Mouse (Mus musculus) left cerebral cortex, adult 11 months (tissue): Measurements from ENCODE around the gene Csrnp3.

Experiments used
- DNase-seq: peaks from one replicate; pipeline ENCODE4 v3.0.0; 2022; ENCODE audit warnings: low spot score

Gene Csrnp3

GRCm38 (mm10) chr2:65948808-65949207, 103.2 kb downstream of the Csrnp3 start:
- DNase-seq: no peak

- DNase-seq: no peak
Measured at GRCm38 (mm10) chr2:65953726-65954340, 108.3 kb downstream of the Csrnp3 start.

GRCm38 (mm10) chr2:65955804-65956203, 110.2 kb downstream of the Csrnp3 start:
- no peak for DNase-seq

- DNase-seq: no peak
Measured at GRCm38 (mm10) chr2:65956727-65957126, 111.2 kb downstream of the Csrnp3 start.

GRCm38 (mm10) chr2:65963420-65963819, 117.9 kb downstream of the Csrnp3 start:
- no peak for DNase-seq

DNA sequence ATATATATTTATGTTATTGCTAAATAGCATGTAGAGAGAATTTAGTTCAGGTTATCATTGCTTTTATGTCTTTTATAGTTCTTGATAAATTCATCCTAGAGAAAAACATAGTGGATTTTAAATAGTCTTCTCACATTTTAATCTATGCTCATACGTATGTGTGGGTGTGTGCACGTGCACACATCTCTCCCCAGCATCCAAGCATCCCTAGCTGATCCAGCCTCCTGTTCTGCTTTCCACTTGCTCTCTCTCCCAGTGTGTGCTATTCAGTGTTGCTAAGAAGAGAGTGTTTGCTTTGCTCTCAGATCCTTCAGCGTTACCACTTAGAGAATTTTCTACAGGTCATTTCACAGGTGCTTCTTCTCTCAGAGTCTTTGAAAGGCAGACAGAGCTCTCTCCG, 123.2 kb downstream of the Csrnp3 start:
- DNase-seq: no peak

DNA sequence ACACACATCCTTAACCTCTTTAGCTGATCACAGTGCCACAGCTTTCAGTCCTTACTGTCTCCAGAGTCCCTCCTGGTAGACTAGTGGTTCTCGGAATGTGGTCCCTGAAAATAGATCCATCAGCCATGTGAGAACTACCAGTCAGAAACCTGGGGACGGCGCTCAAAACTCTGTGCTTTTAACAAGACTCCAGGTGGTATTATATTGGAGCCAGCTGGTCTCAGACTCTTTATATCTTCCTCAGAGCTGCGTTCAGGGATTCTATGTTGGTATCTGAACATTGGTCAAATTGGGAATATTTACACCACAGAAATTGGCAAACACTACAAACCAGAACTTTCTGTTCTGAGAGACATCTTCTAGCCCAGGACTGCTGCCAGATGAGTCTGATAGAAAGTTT, 128.3 kb downstream of the Csrnp3 start:
- DNase-seq: no peak

DNA sequence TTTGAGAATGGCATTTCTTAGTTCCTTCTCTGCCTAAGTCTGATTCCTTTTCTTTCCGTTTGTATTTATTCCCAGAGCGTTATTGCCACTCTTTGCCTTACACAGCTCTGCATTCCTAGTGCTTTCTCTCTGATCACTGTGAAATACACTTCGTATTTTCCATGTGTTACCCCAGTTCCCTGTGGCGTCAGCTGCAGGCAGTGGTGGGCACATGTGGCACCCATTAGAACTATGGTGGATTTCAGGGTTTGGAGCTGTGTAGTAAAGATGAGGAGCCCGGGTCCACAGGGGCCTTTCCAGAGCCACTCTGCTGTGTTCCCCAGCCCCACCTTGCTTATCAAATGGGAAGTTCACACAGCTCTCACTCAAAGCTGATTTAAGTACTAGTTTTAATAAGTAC, 129.8 kb downstream of the Csrnp3 start:
- no peak for DNase-seq

DNA sequence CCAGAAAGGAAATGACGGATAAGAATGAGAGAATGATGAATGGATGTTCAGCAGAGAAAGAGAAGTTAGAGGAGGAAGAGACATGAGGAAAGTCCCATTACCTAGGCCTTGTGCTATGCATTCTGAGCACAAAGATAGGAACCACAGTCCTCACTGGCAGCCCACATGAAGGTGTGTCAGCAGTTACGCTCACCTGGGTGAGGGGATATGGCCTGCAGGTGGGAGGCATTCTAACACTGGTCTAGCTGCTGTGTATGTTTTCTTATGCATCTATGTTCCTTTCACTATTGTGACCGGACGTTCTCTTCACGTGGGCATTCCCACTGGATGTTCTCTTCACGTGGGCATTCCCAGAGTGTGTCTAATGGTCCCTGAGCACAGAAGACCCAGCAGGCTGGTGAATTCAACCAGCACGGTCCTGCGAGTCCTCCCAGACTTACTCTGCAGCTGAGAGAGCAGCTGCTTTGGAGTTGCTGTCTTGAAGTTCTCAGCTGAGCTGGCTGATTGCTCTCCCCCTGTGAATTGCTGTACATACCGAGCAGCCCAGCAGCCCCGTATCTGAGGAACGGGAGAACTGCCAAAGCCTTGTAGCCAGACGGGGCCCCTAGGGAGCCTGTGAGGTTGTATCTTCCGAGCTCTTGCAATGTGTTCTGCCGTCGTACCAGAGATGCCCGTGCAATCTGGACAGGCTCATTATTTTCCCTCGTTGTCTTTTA, 133.9 kb downstream of the Csrnp3 start:
- DNase-seq: no peak

DNA sequence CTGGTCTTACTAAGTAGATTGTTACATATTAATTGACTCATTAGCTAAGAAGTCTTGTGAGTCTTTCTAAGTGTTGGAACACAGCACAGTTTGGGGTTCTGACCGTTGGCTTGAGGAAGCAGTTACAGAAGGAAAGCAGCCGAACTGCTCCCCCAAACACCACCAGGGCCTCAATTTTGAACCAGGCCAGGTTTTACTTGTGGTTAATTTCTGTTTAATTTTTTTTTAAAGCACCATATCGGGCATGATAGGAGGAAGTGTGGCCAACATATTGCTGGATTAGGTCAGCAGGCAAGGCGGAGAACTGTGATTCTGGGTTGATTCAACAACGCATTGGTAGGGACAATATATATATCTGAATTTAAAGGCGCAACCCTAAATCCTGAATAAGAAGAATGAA, 135.9 kb downstream of the Csrnp3 start:
- no peak for DNase-seq

GRCm38 (mm10) chr2:65981965-65982364, 136.4 kb downstream of the Csrnp3 start:
- no peak for DNase-seq

GRCm38 (mm10) chr2:65985706-65986105, 140.1 kb downstream of the Csrnp3 start:
- no peak for DNase-seq

- DNase-seq: no peak
Measured at GRCm38 (mm10) chr2:65987069-65987468, 141.5 kb downstream of the Csrnp3 start.

DNA sequence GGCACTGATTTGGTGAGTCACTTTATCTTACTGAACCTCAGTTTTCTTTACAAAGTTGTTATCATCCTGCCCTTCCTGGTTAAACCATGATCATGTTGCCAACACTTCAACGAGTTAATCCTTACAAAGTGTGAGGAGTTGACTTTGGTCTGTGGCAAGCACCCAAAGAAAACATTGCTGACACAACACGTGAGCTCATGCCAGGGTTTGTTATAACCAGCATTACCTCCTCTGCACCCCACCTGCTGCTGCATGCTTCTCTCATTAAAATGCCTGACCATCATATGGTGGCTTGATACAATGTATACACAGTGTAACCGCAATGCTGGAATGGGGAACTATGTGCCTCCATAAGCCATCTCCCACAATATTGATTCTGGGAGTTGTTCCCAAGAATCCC, 142.0 kb downstream of the Csrnp3 start:
- no peak for DNase-seq

DNA sequence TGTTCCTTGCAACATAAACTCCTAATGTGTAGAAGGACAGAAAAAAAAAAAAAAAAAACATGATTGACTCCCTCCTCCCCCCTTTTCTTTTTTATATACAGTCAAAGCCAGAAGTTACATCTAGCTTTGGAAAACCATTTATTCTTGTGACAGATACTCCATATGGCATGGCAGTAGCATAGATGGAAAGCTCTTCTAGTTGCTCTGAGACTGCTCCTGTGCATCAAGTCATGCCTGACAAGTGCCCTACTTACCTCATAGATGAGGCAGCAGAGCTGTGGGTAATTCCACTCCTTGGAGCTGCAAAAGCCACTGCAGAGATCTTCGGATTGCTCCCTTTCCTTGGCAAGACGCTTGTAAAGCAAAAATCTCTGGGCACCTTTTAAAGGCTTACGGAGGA, 143.2 kb downstream of the Csrnp3 start:
- DNase-seq: no peak

- DNase-seq: no peak
Measured at GRCm38 (mm10) chr2:65990108-65990507, 144.5 kb downstream of the Csrnp3 start.

- DNase-seq: no peak
Measured at GRCm38 (mm10) chr2:65990754-65991153, 145.2 kb downstream of the Csrnp3 start.

- no peak for DNase-seq
Measured at GRCm38 (mm10) chr2:65993371-65993770, 147.8 kb downstream of the Csrnp3 start.

- no peak for DNase-seq
Measured at GRCm38 (mm10) chr2:65994886-65995468, 149.4 kb downstream of the Csrnp3 start.

DNA sequence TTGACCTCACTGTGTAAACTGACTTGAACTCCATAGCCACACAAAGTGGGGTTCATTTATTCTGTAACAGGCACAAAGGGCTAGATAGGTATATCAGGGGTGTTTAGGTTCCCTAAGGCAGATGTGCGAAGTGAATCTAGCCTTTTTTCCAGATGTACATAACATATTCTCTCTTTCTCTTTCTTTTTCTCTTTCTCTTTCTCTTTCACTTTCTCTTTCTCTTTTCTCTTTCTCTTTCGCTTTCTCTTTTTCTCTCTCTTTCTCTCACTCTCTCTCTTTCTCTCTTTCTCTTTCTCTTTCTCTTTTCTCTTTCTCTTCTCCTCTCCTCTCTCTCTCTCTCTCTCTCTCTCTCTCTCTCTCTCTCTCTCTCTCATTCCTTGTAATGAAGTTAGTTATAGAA, 153.2 kb downstream of the Csrnp3 start:
- DNase-seq: no peak

GRCm38 (mm10) chr2:66008995-66009654, 163.6 kb downstream of the Csrnp3 start:
- DNase-seq: no peak

- no peak for DNase-seq
Measured at GRCm38 (mm10) chr2:66009677-66010076, 164.1 kb downstream of the Csrnp3 start.

- DNase-seq: no peak
Measured at GRCm38 (mm10) chr2:66018711-66019110, 173.1 kb downstream of the Csrnp3 start.
